Mouse (Mus musculus): ENCODE results near the gene Cdk2. TPM values are rescaled to one million over a fixed set of nuclear protein-coding genes. Genes with fewer than 3 reads are reported as not detected.

Cdk2 gene
- polyA plus RNA-seq (2011; ENCODE audit: insufficient read depth, insufficient read length, low replicate concordance, missing spikeins): 60.6 and 62.9 TPM in 2 replicates

GRCm38 (mm10) chr10:128704491-128705316 is at the start of gene Cdk2:
Gene Cdk2, minus strand, starts transcription at chr10:128705031.
- Histone ChIP-seq H3K27ac (ENCODE audit: control insufficient read depth, insufficient read depth, low read depth, low read length, poor library complexity) (peak within 1 kb of the TSS; percentile 92), H3K4me1 (ENCODE audit: control insufficient read depth, insufficient read depth, low read length) (no peaks in the 10 kb centered on the region), H3K4me3 (replicated peaks; ENCODE audit: control insufficient read depth, low read depth, low read length) (peak within 1 kb of the TSS; percentile 88)
- TF ChIP-seq CTCF (IDR thresholded peaks at IDR 0.05; ENCODE audit: control insufficient read depth, insufficient read depth, low read length) (no peak), POLR2A (IDR thresholded peaks at IDR 0.05; ENCODE audit: borderline replicate concordance, control insufficient read depth, low read depth, low read length) (peak; percentile 87; the same call in 1 of the 2 replicates)
- WGBS: under 1% methylated on average over 62 of the region's 62 CpGs

GRCm38 (mm10) chr10:128748252-128748864 is 43.5 kb upstream of the Cdk2 start:
- TF ChIP-seq CTCF (IDR thresholded peaks at IDR 0.05; ENCODE audit: control insufficient read depth, insufficient read depth, low read length) (no peak), POLR2A (IDR thresholded peaks at IDR 0.05; ENCODE audit: borderline replicate concordance, control insufficient read depth, low read depth, low read length) (peak; percentile 43; the same call in 1 of the 2 replicates)
- Histone ChIP-seq H3K4me1 (ENCODE audit: control insufficient read depth, insufficient read depth, low read length) (peaks cover 3% of the 10 kb centered on the region; the same call in 1 of the 2 replicates), H3K27ac (ENCODE audit: control insufficient read depth, insufficient read depth, low read depth, low read length, poor library complexity) (peak overlapping the region; percentile 96), H3K4me3 (replicated peaks; ENCODE audit: control insufficient read depth, low read depth, low read length) (peak overlapping the region; percentile 90)
- under 1% methylated on average over 37 of the region's 37 CpGs for WGBS

- Histone ChIP-seq H3K4me3 (replicated peaks; ENCODE audit: control insufficient read depth, low read depth, low read length) (peak within 1 kb of the TSS; percentile 90), H3K4me1 (ENCODE audit: control insufficient read depth, insufficient read depth, low read length) (peaks cover 3% of the 10 kb centered on the region; the same call in 1 of the 2 replicates), H3K27ac (ENCODE audit: control insufficient read depth, insufficient read depth, low read depth, low read length, poor library complexity) (peak within 1 kb of the TSS; percentile 96)
- under 1% methylated on average over 36 of the region's 36 CpGs for WGBS
- TF ChIP-seq POLR2A (IDR thresholded peaks at IDR 0.05; ENCODE audit: borderline replicate concordance, control insufficient read depth, low read depth, low read length) (peak; percentile 82; the same call in 1 of the 2 replicates), CTCF (IDR thresholded peaks at IDR 0.05; ENCODE audit: control insufficient read depth, insufficient read depth, low read length) (no peak)
Measured at GRCm38 (mm10) chr10:128747646-128748251, 42.9 kb upstream of the Cdk2 start, which contains the start of gene Pym1. Gene Pym1, plus strand, starts transcription at chr10:128747889.

GRCm38 (mm10) chr10:128746972-128747645 is 42.3 kb upstream of the Cdk2 start:
- TF ChIP-seq POLR2A (IDR thresholded peaks at IDR 0.05; ENCODE audit: borderline replicate concordance, control insufficient read depth, low read depth, low read length) (no peak), CTCF (IDR thresholded peaks at IDR 0.05; ENCODE audit: control insufficient read depth, insufficient read depth, low read length) (no peak)
- WGBS: 29% methylated on average over 8 of the region's 9 CpGs
- H3K4me1 ChIP-seq (ENCODE audit: control insufficient read depth, insufficient read depth, low read length): peaks cover 3% of the 10 kb centered on the region; the same call in 1 of the 2 replicates

GRCm38 (mm10) chr10:128745946-128746613 is 41.2 kb upstream of the Cdk2 start:
- 67% methylated on average over 10 of the region's 10 CpGs for WGBS
- Histone ChIP-seq H3K4me3 (replicated peaks; ENCODE audit: control insufficient read depth, low read depth, low read length) (peak overlapping the region; percentile 16), H3K4me1 (ENCODE audit: control insufficient read depth, insufficient read depth, low read length) (peaks cover 3% of the 10 kb centered on the region; the same call in 1 of the 2 replicates), H3K27ac (ENCODE audit: control insufficient read depth, insufficient read depth, low read depth, low read length, poor library complexity) (peak overlapping the region; percentile 80)
- TF ChIP-seq POLR2A (IDR thresholded peaks at IDR 0.05; ENCODE audit: borderline replicate concordance, control insufficient read depth, low read depth, low read length): no peak

More at GRCm38 (mm10) chr10:128746972-128747645, 42.3 kb upstream of the Cdk2 start:
- peak overlapping the region; percentile 96 for H3K27ac ChIP-seq (ENCODE audit: control insufficient read depth, insufficient read depth, low read depth, low read length, poor library complexity)
- H3K4me3 ChIP-seq (replicated peaks; ENCODE audit: control insufficient read depth, low read depth, low read length): peak overlapping the region; percentile 90

- 12% methylated on average over 18 of the region's 18 CpGs for WGBS
- peak within 1 kb of the TSS; percentile 97 for H3K27ac ChIP-seq (ENCODE audit: control insufficient read depth, insufficient read depth, low read depth, low read length, poor library complexity)
- peak within 1 kb of the TSS; percentile 77 for H3K4me3 ChIP-seq (replicated peaks; ENCODE audit: control insufficient read depth, low read depth, low read length)
- TF ChIP-seq CTCF (IDR thresholded peaks at IDR 0.05; ENCODE audit: control insufficient read depth, insufficient read depth, low read length) (no peak), POLR2A (IDR thresholded peaks at IDR 0.05; ENCODE audit: borderline replicate concordance, control insufficient read depth, low read depth, low read length) (no peak)
- peaks cover 4% of the 10 kb centered on the region for H3K4me1 ChIP-seq (ENCODE audit: control insufficient read depth, insufficient read depth, low read length)
Measured at GRCm38 (mm10) chr10:128744680-128745601, 40.1 kb upstream of the Cdk2 start, which contains the start of gene Dgka. Gene Dgka, minus strand, starts transcription at chr10:128744855.

Data from bone marrow, adult 2 months (tissue).